Mouse (Mus musculus) spleen, adult 2 months (tissue): Measurements from ENCODE around the gene Nup160. TPM values are rescaled to one million over a fixed set of nuclear protein-coding genes. Genes with fewer than 3 reads are reported as not detected.

Experiments used
- DNase-seq, 2 experiments: peaks; one replicate each; pipeline versions ENCODE4 v3.0.0 to v3.0.0-alpha.2; 2012 to 2021; ENCODE audit warnings: low spot score in 2 of 2, low read depth in 1 of 2
- H3K27ac ChIP-seq: fragments of 200-500 bp; 2 replicates; pipeline ENCODE4 v1.5.1; 2012; ENCODE audit warnings: low read length, inconsistent platforms; ENCODE audit not compliant: insufficient read depth
- H3K27me3 ChIP-seq: fragments of 200-500 bp; 2 replicates; pipeline ENCODE4 v1.6.1; 2012; ENCODE audit warnings: mild to moderate bottlenecking, moderate library complexity, low read length, inconsistent platforms; ENCODE audit not compliant: control insufficient read depth, insufficient read depth
- H3K36me3 ChIP-seq: fragments of 200-500 bp; 2 replicates; pipeline ENCODE4 v1.6.1; 2012; ENCODE audit warnings: mild to moderate bottlenecking, low read length, inconsistent platforms; ENCODE audit not compliant: control insufficient read depth, insufficient read depth
- H3K4me1 ChIP-seq: fragments of 200-500 bp; 2 replicates; pipeline ENCODE4 v1.6.1; 2011; ENCODE audit warnings: inconsistent platforms; ENCODE audit not compliant: control insufficient read depth, insufficient read depth, insufficient read length
- H3K4me3 ChIP-seq: fragments of 200-500 bp; 2 replicates; pipeline ENCODE4 v1.5.1; 2011; ENCODE audit warnings: mild to moderate bottlenecking, inconsistent platforms; ENCODE audit not compliant: insufficient read depth, insufficient read length; ENCODE audit errors: extremely low read depth
- CTCF ChIP-seq: fragments of 200-500 bp; IDR thresholded peaks from 2 replicates; pipeline ENCODE4 v1.5.1; 2011; ENCODE audit warnings: mild to moderate bottlenecking, inconsistent platforms; ENCODE audit not compliant: insufficient read depth, insufficient read length, insufficient replicate concordance; ENCODE audit errors: extremely low read depth
- POLR2A ChIP-seq: fragments of 200-500 bp; IDR thresholded peaks from 2 replicates; pipeline ENCODE4 v1.6.1; 2011; ENCODE audit warnings: low read depth, low read length, inconsistent platforms
- WGBS: fragments of 180-500 bp; shearing (Covaris S2); methylation state at CpG from one replicate; pipeline ENCODE4 v1.1.7; 2018; 5-methylcytosine and 5-hydroxymethylcytosine counted together
- polyA plus RNA-seq: library from polyadenylated mRNA; depleted of rRNA; stranded (reverse); fragments of >200 nt; gene quantifications from 2 replicates; pipeline ENCODE4 v1.2.3, GENCODE M21; 2012; rRNA removed

Gene Nup160
- polyA plus RNA-seq, 1 experiment = 10.3 TPM

- 50% methylated on average over 3 of the region's 3 CpGs for WGBS
Observed at GRCm38 (mm10) chr2:90781323-90781722, 104.3 kb downstream of the Nup160 start.

DNA sequence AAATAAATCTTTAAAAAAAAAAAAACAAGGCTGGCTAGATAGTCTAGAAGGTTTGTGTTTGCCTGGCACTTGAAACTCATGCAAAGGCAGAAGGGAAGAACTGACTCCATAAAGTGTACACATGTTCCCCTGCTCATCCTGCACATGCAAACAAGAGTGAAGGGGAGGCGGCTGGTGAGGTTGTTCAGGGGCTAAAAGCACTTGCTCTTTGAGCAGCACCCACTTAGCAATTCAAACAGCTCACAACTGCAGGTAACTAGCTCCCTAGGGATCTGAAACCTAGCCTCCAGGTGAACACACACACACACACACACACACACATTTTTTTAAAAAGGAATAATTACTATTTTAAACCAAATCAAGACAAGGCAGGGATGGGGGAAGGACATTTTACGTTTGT, 104.9 kb downstream of the Nup160 start:
- no peak for DNase-seq
- Histone ChIP-seq H3K4me3 (no peak overlapping the region), H3K27me3 (no peaks in the 10 kb centered on the region), H3K4me1 (no peaks in the 10 kb centered on the region; the same call in 1 of the 2 replicates), H3K36me3 (peaks cover 35% of the 10 kb centered on the region), H3K27ac (no peak overlapping the region)
- WGBS = 73% methylated on average over 2 of the region's 2 CpGs
- TF ChIP-seq CTCF (no peak), POLR2A (no peak)

More at GRCm38 (mm10) chr2:90781323-90781722, 104.3 kb downstream of the Nup160 start:
- Histone ChIP-seq H3K36me3 (peaks cover 38% of the 10 kb centered on the region), H3K27me3 (no peaks in the 10 kb centered on the region), H3K4me1 (no peaks in the 10 kb centered on the region; the same call in 1 of the 2 replicates), H3K27ac (no peak overlapping the region), H3K4me3 (no peak overlapping the region)
- TF ChIP-seq CTCF = no peak
- no peak for TF ChIP-seq POLR2A
- no peak for DNase-seq

DNA sequence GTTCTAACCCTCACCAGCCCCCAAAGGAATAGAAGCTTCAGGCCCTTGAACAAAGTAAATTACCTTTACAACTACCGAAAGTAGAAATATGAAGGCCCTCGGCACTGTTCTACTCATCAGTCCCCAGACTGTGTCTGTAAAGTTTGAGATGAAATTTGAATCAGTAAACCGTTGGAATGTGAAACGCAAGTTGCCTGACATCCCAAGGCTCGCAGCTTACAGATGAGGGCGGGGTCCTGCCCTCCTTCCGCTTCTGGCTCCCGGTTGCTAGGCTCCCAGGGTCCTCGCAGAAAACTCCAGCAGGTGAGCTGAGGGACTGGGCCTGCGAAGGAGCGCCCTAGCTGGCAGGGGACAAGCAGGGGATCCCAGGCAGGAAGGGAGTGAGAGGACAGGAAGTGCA, 105.4 kb downstream of the Nup160 start, which contains the start of gene Agbl2:
TSS of gene Agbl2 (plus strand) at position 270 of the 400 bp plus-strand sequence.
- TF ChIP-seq POLR2A (no peak), CTCF (no peak)
- 9% methylated on average over 11 of the region's 11 CpGs for WGBS
- Histone ChIP-seq H3K4me1 (no peaks in the 10 kb centered on the region; the same call in 1 of the 2 replicates), H3K36me3 (peaks cover 32% of the 10 kb centered on the region), H3K4me3 (peak within 1 kb of the TSS; percentile 38), H3K27me3 (no peaks in the 10 kb centered on the region), H3K27ac (no peak within 1 kb of the TSS)
- no peak for DNase-seq

- H3K4me1 ChIP-seq = no peaks in the 10 kb centered on the region; the same call in 1 of the 2 replicates
- TF ChIP-seq POLR2A (no peak), CTCF (no peak)
- 7% methylated on average over 29 of the region's 29 CpGs for WGBS
- DNase-seq = no peak
- no peaks in the 10 kb centered on the region for H3K27me3 ChIP-seq
- H3K4me3 ChIP-seq = peak overlapping the region; percentile 38
- no peak overlapping the region for H3K27ac ChIP-seq
- peaks cover 28% of the 10 kb centered on the region for H3K36me3 ChIP-seq
Observed at GRCm38 (mm10) chr2:90782901-90783486, 106.0 kb downstream of the Nup160 start.

Other genes starting within 250 kb of the Nup160 start
- gene Ptprj, start 96.6 kb upstream of the Nup160 start, polyA plus RNA-seq = 21.0 and 21.9 TPM in 2 replicates
- 45.3 and 48.1 TPM in 2 replicates for gene Fnbp4, start 68.2 kb downstream of the Nup160 start, polyA plus RNA-seq
- 0.06 and 0.12 TPM in 2 replicates for gene Agbl2, start 105.5 kb downstream of the Nup160 start, polyA plus RNA-seq
- gene Mtch2, start 169.9 kb downstream of the Nup160 start, polyA plus RNA-seq = 18.5 and 21.4 TPM in 2 replicates
- 1.7 and 2.7 TPM in 2 replicates for gene C1qtnf4, start 208.6 kb downstream of the Nup160 start, polyA plus RNA-seq
- gene Kbtbd4, start 227.5 kb downstream of the Nup160 start, polyA plus RNA-seq = 11.8 and 12.1 TPM in 2 replicates
- 54.7 and 59.7 TPM in 2 replicates for gene Ndufs3, start 227.6 kb downstream of the Nup160 start, polyA plus RNA-seq